Mouse (Mus musculus) kidney, adult 9 months (tissue): ENCODE measurements around the gene Tbca.

Source experiments
- DNase-seq: peaks from one replicate; pipeline ENCODE4 v3.0.0; 2022

Gene Tbca

GRCm38 (mm10) chr13:94788771-94789649 is at the start of gene Tbca:
Gene Tbca (plus strand): TSS chr13:94788910.
- peak; percentile 87 for DNase-seq

DNA sequence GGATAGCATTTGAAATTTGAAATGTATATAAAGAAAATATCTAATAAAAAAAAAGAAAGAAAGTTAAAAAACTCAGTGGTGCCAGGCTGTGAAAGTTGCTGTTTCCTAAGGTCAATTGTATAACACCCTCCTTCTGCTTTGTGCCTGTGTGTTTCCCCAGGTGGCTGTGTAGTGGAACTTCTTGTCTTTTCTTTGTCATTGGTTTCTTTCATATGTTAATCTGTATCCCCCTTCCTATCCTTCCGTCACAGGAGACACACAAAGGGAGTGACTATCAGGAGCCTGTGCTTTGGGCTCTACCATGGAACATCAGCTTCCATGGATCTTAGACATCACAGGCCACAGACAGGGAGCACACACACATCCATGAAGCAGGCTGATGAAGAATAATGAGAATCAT is 43.5 kb upstream of the Tbca start:
- no peak for DNase-seq

GRCm38 (mm10) chr13:94765852-94766251 is 22.9 kb upstream of the Tbca start:
- no peak for DNase-seq

GRCm38 (mm10) chr13:94768460-94769154 is 20.1 kb upstream of the Tbca start:
- DNase-seq, result no peak

- no peak for DNase-seq
Observed at GRCm38 (mm10) chr13:94769155-94769470, 19.6 kb upstream of the Tbca start.

DNA sequence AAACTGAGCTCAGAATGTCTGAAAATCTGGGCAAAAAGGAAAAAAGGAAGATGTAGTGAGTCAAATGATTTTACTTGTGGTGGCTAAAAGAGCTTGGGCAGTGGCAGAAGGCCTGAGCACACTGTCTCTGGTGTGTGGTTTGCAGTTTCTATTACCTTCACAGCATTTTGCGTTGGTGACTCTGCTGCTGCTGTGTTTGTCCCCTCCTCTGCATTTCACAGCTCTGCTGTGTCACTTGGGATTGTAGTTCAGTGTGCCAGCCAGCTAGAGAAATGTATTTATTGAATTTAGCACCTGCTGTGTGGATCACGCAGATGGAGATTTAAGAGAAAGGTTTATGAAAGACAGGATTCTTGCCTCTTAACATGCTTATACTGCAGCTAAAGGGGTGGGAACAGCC is 1.8 kb upstream of the Tbca start:
- DNase-seq, result no peak

DNA sequence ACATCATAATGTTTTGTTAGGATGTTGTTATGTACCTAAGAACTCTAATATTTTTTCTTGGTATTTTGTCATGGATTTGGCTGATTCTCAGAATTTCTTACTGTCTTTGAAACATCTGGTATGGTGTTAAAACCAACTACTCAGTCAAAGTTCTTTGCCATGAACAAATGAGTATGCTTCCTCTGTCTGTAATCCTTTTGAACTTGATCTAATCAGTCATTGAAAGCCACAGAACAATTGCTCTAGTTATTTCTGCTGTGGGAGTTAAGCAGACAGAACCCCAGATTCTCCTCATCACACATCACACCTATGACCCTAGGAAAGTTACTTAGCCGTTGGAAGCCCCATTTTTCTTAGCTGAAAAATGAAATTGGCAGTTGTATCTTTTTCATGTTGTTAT is 6.0 kb downstream of the Tbca start:
- no peak for DNase-seq

- DNase-seq, result no peak
Observed at GRCm38 (mm10) chr13:94803480-94804057, 14.9 kb downstream of the Tbca start.

GRCm38 (mm10) chr13:94806315-94807179 is 17.8 kb downstream of the Tbca start:
- DNase-seq, result no peak

DNA sequence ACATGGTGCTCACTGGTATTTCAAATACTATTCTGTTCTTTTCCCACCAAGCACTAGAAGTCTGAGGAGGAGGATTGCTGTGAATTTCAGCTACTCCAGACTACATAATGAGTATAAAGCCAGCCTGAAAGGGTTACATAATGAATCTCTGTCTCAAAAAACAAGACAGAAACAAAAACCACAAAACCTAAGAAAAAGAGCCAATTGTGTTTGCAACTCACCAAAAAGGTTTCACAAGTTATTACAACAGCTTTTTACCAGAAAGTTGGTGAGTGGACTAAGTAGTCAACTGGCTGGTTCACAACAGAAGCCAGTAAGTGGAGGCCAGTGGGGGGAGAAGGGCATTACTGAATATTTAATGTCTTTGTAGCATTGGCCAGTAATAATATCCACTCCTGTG is 19.9 kb downstream of the Tbca start:
- DNase-seq, result no peak

DNA sequence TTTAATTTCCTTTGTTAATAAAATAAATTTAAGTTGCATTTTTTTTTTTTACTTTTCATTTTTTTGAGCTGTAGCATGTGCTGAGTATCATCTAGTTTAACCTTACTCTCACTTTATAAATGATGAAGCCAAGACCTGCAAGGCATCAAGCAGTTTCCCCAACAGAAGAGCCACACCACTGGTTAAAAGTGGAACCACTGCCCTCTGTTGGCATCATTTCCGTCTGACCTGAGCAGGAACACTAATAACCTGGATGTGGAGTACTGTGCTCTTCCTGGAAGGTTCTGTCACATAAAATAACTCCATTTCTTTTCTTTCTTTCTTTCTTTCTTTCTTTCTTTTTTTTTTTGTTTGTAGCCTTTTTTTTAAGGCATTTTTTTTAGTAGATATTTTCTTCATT is 21.0 kb downstream of the Tbca start:
- peak; percentile 20 for DNase-seq

DNA sequence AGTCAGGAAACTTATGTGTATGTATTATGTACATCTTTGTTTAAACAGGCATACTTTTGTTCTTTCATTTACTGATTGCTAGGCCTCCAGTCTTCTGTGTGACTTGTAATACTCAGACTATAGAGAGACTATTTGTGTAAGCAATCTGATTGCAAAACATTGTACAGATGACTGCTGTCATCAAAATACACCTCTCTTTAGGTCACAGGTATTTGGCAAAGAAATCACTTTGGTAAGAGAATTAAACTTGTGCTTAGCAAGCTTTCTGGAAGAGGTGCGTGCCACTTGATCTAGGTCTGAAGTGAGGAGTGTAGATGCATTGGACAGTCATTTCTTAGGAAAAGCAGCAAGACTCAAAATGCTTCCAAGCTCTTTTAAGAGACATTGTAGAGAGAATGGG is 22.7 kb downstream of the Tbca start:
- DNase-seq, result no peak

- DNase-seq, result no peak
Observed at GRCm38 (mm10) chr13:94813770-94814169, 25.1 kb downstream of the Tbca start.

GRCm38 (mm10) chr13:94820516-94820915 is 31.8 kb downstream of the Tbca start:
- DNase-seq, result peak; percentile 44

GRCm38 (mm10) chr13:94820956-94821355 is 32.2 kb downstream of the Tbca start:
- no peak for DNase-seq

- no peak for DNase-seq
Observed at GRCm38 (mm10) chr13:94826389-94826788, 37.7 kb downstream of the Tbca start.

- DNase-seq, result no peak
Observed at GRCm38 (mm10) chr13:94826986-94827385, 38.3 kb downstream of the Tbca start.

DNA sequence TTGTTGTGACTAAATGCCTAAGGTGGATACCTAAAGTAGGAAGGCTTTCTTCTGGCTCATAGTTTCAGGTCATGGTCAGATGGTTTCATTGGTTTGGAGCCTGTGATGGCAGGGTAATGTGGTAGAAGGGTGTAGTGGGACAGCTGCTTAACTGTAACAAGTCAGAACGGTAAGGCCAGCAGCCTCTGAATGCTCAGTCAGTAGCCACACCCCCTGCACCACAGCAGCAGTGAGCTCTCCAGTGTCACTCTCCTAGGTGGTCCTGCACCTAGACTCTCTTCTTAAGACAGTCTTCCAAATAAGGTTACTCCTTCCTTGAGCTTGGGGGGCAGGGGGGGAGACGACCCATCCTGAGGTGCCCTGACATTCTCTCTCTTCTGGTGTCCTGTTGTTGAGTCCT is 39.1 kb downstream of the Tbca start:
- no peak for DNase-seq

- no peak for DNase-seq
Observed at GRCm38 (mm10) chr13:94838047-94838720, 49.5 kb downstream of the Tbca start.

GRCm38 (mm10) chr13:94838756-94839337 is 50.1 kb downstream of the Tbca start:
- no peak for DNase-seq

GRCm38 (mm10) chr13:94843236-94843635 is 54.5 kb downstream of the Tbca start:
- DNase-seq, result no peak

- no peak for DNase-seq
Observed at GRCm38 (mm10) chr13:94847870-94848269, 59.2 kb downstream of the Tbca start.
